Mouse (Mus musculus) liver, adult (tissue): Measurements from ENCODE around the gene Dmxl2.

ENCODE experiments used
- GATA4 ChIP-seq: IDR thresholded peaks from 2 replicates; pipeline ENCODE4 v1.6.1; 2014; ENCODE audit warnings: mild to moderate bottlenecking, low read length; ENCODE audit not compliant: insufficient replicate concordance

The Dmxl2 gene

GRCm38 (mm10) chr9:54501453-54502110, at the start of gene Dmxl2:
Dmxl2 (minus strand) TSS chr9:54501626.
- no peak for TF ChIP-seq GATA4

GRCm38 (mm10) chr9:54549433-54549832, 48.0 kb upstream of the Dmxl2 start:
- TF ChIP-seq GATA4 = no peak

GRCm38 (mm10) chr9:54547536-54547935, 46.1 kb upstream of the Dmxl2 start:
- TF ChIP-seq GATA4 = no peak

GRCm38 (mm10) chr9:54544954-54545315, 43.5 kb upstream of the Dmxl2 start:
- no peak for TF ChIP-seq GATA4

GRCm38 (mm10) chr9:54544212-54544953, 43.0 kb upstream of the Dmxl2 start:
- TF ChIP-seq GATA4 = no peak

GRCm38 (mm10) chr9:54540801-54541200, 39.4 kb upstream of the Dmxl2 start:
- TF ChIP-seq GATA4 = no peak

- no peak for TF ChIP-seq GATA4
These were observed 37.3 kb upstream of the Dmxl2 start, which contains the start of gene Sh2d7 for GRCm38 (mm10) chr9:54538684-54539083. Sh2d7 (plus strand) TSS chr9:54538984.

- no peak for TF ChIP-seq GATA4
These were observed 36.8 kb upstream of the Dmxl2 start for GRCm38 (mm10) chr9:54538244-54538643.

- no peak for TF ChIP-seq GATA4
These were observed 36.1 kb upstream of the Dmxl2 start for GRCm38 (mm10) chr9:54537480-54537879.

GRCm38 (mm10) chr9:54537030-54537429, 35.6 kb upstream of the Dmxl2 start:
- TF ChIP-seq GATA4 = no peak

GRCm38 (mm10) chr9:54536236-54536635, 34.8 kb upstream of the Dmxl2 start:
- TF ChIP-seq GATA4 = no peak

- TF ChIP-seq GATA4 = no peak
These were observed 32.5 kb upstream of the Dmxl2 start for GRCm38 (mm10) chr9:54533975-54534374.

GRCm38 (mm10) chr9:54532926-54533325, 31.5 kb upstream of the Dmxl2 start:
- no peak for TF ChIP-seq GATA4

- TF ChIP-seq GATA4 = no peak
These were observed 30.0 kb upstream of the Dmxl2 start for GRCm38 (mm10) chr9:54531421-54531820.

GRCm38 (mm10) chr9:54530836-54531235, 29.4 kb upstream of the Dmxl2 start:
- no peak for TF ChIP-seq GATA4

- TF ChIP-seq GATA4 = no peak
These were observed 28.5 kb upstream of the Dmxl2 start for GRCm38 (mm10) chr9:54529950-54530349.
